Mouse (Mus musculus): Measurements from ENCODE around the gene Sez6. TPM values are rescaled to one million over a fixed set of nuclear protein-coding genes. Genes with fewer than 3 reads are reported as not detected.

The Sez6 gene
- not detected in 2 replicates for polyA plus RNA-seq (2012)

DNA sequence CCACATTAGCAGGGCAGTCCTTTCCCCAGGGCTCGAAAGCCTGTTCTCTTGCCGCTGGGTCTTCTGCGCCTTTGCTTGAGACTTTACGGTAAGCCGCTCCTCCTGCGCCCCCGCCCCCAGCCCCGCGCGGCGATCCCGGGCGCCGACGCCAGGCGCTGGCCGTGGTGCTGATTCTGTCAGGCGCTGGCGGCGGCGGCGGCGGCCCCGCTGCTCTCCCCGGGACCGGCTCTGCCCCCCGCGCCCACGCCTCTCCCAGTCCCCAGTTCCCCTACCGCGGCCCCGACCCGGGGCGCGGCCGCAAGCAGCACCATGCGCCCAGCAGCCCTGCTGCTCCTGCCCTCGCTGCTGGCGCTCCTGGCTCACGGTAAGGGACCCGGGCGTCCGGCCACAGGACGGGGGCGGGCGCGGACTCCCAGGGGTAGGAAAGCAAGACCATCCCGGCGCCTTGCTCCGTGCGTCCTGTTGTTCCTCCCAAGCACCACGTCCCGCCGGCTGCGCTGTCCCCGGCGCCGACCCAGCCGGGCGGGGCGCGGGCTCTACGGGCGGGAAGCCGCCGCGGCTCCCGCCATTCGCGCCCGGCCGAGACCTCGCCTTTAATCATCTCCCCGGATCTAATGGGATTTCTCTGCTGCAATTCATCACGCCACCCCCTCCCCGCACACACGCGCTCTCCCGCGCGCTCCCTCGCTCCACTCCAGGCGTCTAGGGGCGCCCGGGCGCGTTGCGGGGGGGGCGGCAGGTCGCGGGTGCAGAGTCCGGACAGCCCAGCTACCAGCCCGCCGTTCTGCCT is at the start of gene Sez6:
Gene Sez6 (plus strand): TSS at position 50 of the 790 bp plus-strand sequence.

GRCm38 (mm10) chr11:77893787-77894718 is 36.5 kb upstream of the Sez6 start, which contains the start of gene Pipox:
Gene Pipox (minus strand): TSS chr11:77894096.

GRCm38 (mm10) chr11:77982441-77982905 is 51.9 kb downstream of the Sez6 start, which contains the start of gene Phf12:
Gene Phf12 (plus strand): TSS chr11:77982754.

Other genes starting within 250 kb of the Sez6 start
- gene Nufip2, start 244.6 kb upstream of the Sez6 start, polyA plus RNA-seq (2012), result 45.5 and 58.3 TPM in 2 replicates
- not detected in 2 replicates for gene Cryba1, start 205.5 kb upstream of the Sez6 start, polyA plus RNA-seq (2012)
- 64.5 and 95.7 TPM in 2 replicates for gene Myo18a, start 167.6 kb upstream of the Sez6 start, polyA plus RNA-seq (2012)
- 0.03 TPM in 2 replicates for gene Gm10277, start 143.1 kb upstream of the Sez6 start, polyA plus RNA-seq (2012)
- 0.03 and 0.04 TPM in 2 replicates for gene Pipox, start 36.7 kb upstream of the Sez6 start, polyA plus RNA-seq (2012)
- 194 and 232 TPM in 2 replicates for gene Phf12, start 52.0 kb downstream of the Sez6 start, polyA plus RNA-seq (2012)
- gene Dhrs13, start 101.5 kb downstream of the Sez6 start, polyA plus RNA-seq (2012), result 7.4 and 8.4 TPM in 2 replicates
- gene Flot2, start 107.1 kb downstream of the Sez6 start, polyA plus RNA-seq (2012), result 55.6 and 72.3 TPM in 2 replicates
- 3.4 TPM in 2 replicates for gene Eral1, start 149.6 kb downstream of the Sez6 start, polyA plus RNA-seq (2012)
- gene Fam222b, start 163.9 kb downstream of the Sez6 start, polyA plus RNA-seq (2012), result 24.6 and 33.3 TPM in 2 replicates
- 29.8 and 41.4 TPM in 2 replicates for gene Traf4, start 234.8 kb downstream of the Sez6 start, polyA plus RNA-seq (2012)
- gene Nek8, start 245.9 kb downstream of the Sez6 start, polyA plus RNA-seq (2012), result 3.1 and 4.3 TPM in 2 replicates
- 34.7 and 38.4 TPM in 2 replicates for gene Tlcd1, start 245.9 kb downstream of the Sez6 start, polyA plus RNA-seq (2012)